Mouse (Mus musculus) adrenal gland, postnatal 36 days (tissue): ENCODE data around the gene Minos1. TPM values are rescaled to one million over a fixed set of nuclear protein-coding genes. Genes with fewer than 3 reads are reported as not detected.

Source experiments
- DNase-seq, 2 experiments: peaks; one replicate each; pipeline ENCODE4 v3.0.0; 2021; ENCODE audit warnings: mixed read lengths in 1 of 2
- total RNA-seq, 2 experiments: library from RNA; stranded (reverse); gene quantifications; 2 replicates each; pipeline ENCODE4 v1.2.3; 2021

Minos1 gene
- total RNA-seq, 2 experiments from 2014 or later: 407 to 417 TPM

DNA sequence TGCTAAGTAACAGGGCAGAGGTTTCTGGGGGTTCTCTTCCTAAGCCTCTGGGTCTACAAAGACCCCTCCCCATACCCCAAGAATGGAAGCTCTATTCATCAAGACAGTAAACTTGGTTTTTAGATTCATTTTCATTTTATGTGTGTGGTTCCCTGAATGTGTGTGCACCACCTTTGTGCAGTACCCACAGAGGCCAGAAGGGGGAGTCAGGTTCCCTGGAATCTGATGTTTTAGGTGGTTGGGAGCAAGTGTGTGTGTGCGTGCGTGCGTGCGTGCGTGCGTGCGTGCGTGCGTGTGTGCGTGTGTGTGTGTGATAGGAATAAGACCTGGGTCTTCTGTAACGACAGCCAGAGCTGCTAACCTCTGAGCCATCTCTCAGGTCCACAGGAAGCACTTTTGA is 14.2 kb upstream of the Minos1 start:
- no peak for DNase-seq

DNA sequence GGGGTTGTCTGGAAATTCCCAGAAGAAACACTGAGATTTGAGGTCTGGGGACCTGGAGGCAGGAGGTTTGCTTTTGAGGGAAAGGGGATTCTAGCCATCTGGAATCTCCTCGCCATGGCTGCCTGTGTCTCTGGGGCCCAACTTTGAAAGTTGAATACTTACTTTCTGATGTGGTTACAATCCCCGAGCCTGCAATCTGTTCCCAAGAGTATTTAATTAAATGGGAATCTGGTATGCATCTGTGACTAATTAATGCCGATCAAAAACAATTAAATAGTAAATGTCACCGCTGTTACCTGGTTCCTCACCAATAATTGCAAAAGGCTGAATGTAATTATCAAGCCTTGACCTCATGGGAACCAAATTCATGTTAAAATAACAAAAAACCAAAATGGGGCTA is 13.7 kb upstream of the Minos1 start:
- no peak for DNase-seq

DNA sequence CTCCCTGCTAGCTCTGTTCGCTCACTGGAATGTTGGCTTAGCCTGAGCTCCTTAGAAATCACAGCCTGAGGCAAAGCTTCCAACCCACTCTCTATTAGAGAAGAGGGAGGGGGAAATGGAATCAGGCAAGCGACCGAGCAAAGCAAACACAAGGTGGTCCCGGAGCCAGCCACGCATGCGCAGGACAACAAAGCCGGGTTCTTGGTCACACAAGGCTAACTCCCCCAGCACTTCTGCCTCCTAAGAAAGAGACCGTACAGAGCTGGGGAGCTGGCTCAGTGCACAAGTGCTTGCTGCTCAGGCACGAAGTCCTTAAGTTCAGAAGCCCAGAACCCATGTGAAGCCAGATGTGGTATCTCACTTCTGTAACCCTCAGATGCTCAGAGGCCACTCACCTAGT is 12.1 kb upstream of the Minos1 start:
- DNase-seq: no peak

DNA sequence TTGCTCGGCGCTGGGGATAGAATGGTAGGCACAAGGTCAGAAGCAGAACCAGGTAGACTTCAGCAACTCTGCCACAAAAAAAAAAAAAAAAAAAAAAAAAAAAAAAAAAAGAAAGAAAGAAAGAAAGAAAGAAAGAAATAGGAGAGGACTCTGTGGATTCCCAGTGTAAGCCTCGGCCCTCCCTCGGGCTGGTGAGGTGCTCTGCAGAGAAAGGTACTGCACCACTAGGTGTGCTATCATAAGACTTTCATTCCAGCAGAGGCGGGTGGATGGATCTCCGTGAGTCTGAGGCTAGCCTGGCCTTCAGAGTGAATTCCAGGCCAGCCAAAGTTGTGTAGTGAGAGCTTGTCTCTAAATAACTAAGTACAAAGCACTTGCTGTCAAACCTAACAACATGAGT is 10.9 kb upstream of the Minos1 start:
- DNase-seq: no peak

DNA sequence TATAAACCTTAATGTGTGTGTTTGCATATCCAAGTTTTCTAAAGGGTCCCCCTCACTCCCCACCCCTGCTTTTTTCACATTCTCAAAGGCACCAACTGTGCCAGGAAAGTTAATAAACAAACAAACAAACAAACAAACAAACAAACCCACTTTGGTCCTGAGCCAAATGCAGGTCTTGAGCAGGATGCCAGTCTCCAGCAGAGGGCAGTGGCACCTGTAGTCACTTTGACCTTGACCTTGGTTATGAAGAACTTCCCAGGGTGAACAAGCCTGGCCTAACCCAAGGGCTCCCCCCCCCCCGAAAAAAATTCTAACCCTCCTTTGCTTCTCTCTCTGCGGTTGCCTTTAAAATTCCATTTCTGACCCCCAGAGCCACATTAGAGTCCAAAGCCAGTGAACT is 9.4 kb upstream of the Minos1 start:
- peak in 1 of 2 experiments; percentile 16 for DNase-seq

DNA sequence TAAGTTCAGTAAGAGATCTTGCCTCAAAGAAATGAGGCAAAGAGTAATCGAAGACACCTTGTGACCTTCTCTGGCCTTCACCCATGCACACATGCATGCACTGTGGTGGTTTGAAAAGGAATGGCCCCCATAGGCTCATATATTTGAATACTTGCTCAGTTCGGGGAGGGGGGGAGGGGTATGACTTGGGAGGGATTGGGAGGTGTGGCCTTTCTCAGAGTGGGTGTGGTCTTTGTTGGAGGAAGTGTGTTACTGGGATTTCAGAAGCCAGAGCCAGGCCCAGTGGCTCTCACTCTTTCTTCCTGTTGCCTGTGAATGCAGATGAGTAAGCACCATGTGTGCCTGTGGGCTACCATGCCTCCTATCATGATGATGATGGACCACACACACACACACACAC is 5.1 kb upstream of the Minos1 start:
- no peak for DNase-seq

DNA sequence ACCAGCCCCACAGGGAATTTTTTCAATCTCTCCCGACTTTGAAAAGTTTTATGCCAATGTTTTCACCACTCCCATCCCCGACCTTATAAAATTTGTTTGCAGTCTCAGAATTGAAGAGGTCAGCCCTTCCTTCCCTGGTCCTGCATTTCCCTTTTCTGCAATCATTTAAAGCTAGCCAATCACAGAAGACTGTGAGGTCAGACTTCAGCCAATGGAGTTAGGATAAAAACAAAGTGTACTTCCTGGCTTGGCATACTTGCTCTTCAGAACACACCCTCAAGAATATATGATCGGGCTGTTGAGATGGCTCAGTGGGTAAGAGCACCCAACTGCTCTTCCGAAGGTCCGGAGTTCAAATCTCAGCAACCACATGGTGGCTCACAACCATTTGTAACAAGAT is 2.2 kb upstream of the Minos1 start:
- no peak for DNase-seq

DNA sequence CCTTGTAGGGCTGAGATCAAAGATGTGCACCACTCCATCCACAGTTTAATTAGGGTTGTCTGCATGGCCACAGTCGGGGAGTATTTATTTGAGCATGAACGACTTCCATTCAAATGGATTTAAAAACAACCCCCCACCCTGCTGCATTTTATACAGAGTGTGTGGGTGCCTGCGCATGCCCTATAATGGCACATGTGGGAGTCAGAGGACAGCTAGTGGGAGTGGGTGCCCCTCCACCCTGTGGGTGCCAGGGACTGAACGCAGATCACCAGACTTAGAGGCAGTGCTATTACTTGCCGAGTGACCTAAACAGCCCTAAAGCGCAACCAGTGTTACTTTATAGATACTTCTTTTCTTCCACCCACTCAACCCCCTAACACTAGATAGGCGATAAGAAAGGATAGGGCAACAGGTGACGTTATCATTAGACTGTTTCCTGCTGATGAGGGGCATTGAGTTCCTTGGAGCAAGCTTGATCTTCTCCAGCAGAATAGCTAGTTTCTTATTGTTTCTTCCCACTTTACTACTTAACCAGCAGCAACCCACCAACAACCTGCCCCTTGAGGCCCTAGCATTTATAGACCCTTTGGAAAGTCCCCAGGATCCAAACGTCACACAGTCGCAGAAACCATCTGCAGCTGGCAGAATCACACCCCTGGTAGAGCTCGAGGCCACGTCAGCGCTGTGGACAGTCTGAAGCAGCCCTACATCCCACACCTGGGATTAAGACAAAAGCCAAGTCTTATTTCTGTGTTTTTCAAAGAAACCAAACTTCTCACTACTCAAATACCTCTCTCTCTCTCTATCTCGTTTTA is 1.2 kb upstream of the Minos1 start:
- DNase-seq: no peak

DNA sequence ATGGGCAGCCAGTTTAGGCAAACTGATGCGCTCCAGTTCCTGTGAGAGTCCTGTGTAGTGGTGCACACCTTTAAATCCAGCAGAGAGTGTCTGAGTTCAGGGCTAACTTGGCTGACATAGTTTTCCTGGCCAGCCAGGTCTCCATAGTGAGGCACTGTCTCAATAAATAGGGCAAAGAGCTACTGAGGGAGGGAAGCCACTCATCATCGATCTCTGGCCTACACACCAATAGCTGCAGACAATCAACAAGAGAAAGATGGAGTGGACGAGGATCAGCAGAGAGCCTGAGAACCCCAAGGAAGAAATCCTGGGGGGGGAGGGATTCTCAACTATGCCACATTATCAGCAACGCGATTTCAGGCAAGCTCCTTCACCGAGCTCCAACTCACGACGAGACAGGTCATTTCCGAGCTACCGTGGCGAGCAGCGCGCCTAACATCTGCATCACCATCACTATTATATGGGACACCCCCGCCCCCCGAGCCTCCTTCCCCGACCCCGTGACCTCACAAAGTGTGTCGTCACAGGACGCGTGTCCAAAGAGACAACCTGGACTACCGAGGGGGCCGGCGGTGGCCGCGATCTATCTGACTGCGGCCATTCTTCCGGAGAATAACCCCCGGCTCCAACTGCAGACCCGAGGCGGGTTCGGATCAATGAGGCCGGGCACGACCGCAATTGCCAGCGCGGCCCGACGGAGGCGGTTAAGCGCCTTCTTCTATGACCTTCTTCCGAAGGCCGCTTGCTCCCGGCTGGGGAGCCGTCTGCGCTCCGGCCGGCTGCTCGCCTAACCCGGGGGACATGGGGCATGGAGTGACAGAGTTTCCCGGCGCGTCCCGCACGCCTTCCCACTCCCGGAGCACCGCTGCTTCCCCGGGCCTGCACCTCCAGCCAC is 860 bp downstream of the Minos1 start:
- peak; percentile 53 to 55 for DNase-seq

DNA sequence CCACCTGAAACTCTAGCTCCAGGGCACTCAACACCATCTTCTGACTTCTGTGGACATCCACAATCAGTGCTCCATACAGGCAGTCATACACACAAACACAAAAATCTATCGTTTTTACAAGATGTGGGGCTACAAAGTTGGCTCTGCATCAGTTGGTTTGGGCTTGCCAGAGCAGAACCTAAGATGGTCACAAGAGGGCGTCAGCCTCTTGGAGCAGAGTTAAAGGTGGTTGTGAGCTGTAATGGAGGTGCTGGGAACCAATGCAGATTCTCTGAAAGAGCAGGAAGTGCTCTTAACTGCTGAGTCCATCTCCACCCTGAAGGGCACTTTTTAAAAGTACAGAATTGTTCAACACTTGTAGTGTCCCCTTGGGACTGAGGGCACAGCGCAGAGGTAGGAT is 4.4 kb downstream of the Minos1 start:
- DNase-seq: no peak

DNA sequence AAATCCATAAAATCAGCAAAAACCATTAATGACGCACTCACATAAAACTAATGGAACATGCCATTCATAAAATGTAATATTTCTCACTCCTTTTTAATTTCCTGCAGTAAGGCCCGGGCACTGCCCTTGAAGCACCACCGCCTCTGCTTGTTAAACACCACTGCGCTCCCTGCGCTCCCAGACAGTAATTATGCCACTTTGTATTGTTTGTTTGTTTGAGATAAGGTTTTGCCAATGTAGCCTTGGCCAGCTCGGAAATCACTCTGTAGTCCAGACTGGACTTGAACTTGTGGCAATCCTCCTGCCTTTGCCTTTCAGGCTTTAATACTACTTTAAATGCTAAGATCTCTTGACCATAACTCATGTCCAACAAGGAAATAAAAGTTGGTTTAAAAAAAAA is 6.0 kb downstream of the Minos1 start:
- DNase-seq: no peak

DNA sequence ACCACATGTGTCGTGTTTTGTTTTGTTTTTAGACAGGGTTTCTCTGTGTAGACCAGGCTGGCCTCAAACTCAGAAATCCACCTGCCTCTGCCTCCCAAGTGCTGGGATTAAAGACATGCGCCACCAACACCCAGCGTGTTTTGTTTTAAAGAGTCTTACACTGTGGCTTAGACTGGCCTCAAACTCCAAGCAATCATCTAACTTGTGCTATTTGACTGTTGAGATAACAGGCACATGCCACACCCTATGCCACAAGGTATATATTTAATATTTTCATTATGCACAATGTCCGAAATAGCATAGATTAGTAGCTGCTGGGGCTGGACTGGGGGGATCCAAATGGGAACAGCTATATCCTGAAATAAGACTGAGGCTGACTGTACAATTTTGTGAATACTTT is 8.4 kb downstream of the Minos1 start:
- DNase-seq: no peak

DNA sequence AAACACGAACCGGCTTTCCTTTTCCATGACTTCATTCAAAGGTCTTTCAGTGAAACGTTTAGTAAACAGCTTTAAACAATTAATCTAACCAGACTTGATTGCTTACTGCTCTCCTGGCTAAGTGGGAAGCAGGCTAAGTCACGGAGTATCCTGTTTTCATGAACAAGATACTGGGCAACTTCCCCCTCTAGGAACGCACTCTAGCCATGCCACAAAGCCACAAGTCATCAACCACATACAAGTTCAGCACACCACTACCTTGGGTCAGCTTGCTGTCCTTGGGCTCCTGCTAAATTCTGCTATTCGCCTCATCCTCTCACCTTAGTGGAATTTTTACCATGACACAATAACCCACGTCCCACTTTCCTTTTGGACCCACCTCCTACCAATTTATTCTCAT is 9.9 kb downstream of the Minos1 start:
- DNase-seq: no peak

DNA sequence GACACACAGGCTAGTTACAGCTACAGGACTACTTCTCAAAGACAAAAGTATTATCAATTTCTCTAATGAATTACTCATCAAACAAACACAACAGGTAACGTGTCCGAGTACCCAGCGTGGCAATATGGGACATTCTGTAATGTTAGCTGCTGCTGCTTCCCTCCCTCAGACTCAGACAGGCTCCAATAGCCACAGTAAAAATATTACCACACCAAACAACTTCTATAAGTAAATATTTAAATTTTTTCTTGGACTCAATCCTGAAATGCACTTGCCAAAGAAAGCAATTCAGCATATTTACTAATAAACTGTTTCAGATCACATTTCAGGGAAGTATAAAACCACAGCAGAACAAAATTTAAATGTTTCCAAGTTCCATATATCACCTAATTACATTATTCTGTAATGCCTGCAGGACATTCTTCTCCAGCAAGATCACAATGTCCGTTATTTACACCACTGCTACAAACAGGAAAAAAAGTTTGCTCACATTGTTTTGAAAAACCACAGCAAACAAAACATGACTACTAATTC is 10.6 kb downstream of the Minos1 start:
- no peak for DNase-seq

DNA sequence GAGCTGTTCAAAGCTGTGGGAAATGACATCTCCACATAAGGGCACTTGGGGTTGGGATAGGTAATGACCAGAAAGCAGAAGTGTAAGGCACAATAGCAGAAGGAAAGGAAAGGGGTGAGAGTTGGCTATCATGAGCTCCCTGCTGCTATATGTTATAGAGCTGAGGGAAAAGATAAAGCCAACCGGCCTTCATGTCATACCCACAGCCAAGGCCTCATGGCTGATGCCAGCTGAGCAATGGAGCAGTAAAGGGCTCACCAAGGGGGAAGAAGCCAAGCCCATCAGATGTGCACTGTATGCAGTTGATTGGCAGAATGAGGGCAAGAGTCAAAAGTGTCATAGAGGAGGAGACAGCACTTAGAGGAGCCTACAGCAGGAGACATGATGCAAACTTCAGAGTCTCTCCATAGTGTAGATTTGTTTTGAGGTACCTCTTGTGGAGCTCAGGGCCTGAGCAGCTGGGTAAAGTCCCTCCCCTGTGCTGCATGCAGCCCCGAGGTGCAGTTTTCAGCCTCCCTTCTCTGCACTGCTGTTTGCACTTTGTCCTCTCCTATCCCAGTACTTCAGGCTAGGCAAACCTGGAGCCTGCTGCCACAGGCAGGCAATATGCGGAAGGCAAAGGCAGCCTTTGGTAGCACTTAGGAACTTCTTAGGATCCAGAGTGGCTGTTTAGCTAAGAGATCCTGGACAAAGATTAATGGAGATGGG is 14.4 kb downstream of the Minos1 start:
- DNase-seq: no peak

DNA sequence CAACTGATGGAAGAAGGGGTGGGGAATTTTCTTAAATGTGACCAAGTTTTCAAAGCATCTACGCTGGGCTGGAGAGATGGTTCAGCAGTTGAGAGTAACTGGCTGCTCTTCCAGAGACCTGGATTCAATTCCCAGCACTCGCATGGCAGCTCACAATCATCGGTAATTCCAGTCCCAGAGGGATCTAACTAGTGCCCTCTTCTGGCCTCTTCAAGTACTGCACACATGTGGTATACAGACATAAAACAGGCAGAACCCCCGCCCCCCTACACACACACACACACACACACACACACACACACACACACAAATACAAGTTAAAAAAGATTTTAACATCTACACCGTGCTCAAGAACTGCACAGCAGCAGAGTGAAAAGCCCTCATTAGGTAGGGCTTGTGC is 15.2 kb downstream of the Minos1 start:
- no peak for DNase-seq

DNA sequence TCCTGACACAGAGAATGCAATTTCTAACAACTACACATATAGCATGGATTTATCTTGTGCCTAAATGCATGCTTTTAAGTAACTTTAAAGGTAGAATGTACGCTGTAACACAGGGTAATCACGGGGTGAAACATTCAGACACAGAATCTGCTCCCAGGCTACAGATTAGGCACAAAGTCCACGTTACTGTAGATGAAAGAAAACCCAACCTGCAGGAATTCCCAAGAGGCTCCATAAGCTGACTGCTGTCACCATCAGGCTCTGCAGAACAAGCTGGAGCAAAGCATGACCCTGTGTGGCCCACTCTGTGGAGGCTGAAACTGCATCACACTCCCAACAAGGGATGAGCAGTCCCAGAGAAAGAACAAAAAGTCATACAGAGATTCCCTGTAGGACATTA is 18.4 kb downstream of the Minos1 start:
- no peak for DNase-seq

DNA sequence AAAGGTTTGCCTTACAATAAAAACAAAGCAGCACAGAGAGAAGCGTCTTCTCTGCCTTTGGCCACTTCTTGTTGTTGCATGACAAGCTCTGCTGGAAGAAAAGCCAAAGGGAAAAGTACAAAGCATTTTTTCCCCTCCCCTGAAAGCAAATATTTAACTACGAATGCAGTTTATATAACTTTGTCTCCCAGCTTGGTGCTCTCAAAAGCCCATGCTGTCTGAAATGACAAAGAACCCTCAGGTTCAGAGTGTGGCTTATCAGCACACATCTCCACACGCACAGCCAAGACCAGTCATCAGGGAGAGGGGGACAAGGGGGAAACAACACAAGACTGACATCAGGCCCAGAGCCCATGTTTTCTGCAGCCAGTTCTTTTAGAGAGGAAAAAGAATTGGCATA is 19.5 kb downstream of the Minos1 start:
- DNase-seq: no peak

DNA sequence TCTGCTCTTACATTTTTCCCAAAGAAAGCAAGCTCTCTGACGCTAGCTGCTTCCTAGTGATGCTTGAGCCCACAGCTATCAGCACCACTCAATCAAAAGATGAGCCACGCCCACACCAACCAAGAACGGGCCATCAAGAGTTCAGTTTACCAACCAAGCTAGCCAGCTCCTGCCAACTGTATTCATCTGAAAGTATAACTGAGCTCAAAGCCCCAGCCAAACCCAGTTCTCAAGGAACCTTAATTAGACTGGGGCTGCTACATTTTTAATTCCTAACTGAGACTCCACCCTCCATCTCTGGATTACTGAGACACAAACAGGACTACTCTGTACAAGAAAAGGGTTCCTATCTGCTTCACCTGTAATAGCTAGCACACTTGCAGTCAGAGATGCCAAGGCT is 20.1 kb downstream of the Minos1 start:
- no peak for DNase-seq

DNA sequence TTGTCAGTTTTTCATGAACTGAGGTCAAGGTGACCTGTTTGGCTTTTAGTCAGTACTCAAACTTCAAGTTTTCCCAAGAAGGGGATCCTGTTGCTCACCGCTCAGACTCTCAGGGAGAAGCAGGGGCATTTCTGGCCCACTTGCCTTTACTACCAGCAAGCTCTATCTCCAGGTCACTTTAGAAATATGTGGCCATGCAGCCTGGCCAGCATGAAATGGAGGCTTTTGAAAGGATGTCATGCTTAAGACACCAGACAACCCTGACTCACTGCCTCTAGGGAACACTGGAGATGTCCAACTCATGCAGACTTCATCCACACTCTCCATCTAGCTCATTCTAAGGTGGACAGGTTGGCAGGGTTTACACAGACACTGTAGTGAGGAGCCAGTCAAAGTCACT is 25.5 kb downstream of the Minos1 start:
- DNase-seq: no peak

DNA sequence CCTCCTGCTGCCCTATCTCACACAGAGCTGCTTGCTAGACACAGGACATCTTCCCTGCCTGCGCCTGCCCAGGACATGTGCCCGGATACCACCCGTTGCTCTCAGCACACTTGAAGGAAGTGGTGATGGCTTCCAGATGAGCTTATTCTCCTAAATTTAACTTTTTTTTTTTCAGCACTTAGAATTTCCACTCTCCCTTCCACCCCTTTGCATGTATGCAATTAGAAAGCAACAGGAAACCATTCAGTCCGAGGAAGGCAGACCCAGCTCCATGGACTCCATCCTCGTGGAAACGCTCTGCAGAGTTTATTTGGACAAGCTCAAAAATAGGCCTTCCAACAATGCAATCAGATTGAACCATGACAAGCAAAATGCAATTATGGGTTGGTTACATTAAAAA is 29.4 kb downstream of the Minos1 start:
- DNase-seq: no peak

DNA sequence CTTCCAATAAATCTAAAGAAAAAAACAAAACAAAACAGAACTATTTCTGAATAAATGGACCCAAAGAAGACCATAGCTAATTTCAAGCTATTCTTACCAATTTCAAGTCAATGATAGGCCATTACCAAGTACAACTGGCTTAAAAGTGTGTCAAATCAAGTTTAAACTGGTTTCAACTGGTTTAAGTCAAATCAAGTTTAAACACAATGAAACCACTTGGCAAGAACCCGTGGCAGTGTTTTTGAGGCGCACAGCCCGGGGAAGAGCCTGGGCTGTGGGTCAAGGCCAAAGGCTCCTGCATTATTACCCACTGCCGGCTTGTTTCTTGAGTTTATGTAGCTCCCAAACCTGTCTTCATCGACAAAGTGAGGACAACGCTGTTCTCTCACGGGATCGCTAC is 30.6 kb downstream of the Minos1 start:
- DNase-seq: no peak

DNA sequence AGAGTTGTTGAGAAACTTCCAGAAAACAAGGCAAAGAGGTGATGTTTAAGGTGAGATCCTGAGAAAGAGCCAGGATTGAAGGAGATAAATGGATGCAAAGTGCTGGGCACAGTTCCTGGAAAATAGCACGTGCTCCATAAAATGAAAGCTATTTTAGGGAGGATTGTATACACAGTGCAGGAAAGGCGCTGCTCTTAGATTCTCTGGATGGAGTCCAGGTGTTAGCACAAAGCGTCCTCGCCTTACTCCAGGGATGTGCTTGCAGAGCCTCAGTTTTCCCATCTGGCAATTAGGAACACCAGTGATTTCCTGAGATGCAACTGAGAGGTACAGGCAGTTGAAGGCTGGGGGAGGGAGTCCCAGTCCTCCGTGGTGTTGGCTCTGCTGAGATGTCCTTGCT is 34.7 kb downstream of the Minos1 start:
- no peak for DNase-seq
